Mouse (Mus musculus) heart, postnatal 0 days (tissue): Measurements from ENCODE around the gene Ankfn1.

Experiments
- CTCF ChIP-seq: IDR thresholded peaks from 2 replicates; pipeline ENCODE4 v1.5.1; 2016; ENCODE audit warnings: antibody characterized with exemption, control low read depth, low read depth
- EP300 ChIP-seq: IDR thresholded peaks from 2 replicates; pipeline ENCODE4 v1.6.1; 2016; ENCODE audit warnings: antibody characterized with exemption, low read depth

DNA sequence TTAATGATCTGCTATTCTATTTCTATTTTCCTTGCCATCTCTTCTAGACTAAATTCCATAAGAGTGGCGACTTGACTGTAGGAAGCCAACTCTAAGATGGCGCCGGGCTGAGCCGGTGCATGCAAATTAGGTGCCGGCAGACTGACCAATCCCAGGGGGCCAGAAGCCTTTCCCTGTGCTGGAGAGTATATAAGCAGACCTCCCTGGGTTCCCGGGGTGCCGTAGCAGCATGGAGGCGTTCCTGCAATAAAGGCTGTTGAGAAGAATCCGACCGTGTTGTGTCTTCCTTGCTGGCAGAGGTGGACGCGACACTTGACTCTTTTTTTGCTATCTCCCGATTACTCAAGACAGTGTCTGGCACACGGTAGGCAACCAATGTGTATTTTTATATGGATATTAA is 374.0 kb downstream of the Ankfn1 start:
- TF ChIP-seq EP300 (no peak), CTCF (no peak)
